Mouse (Mus musculus) embryo, embryonic 10.5 days (tissue): Measurements from ENCODE around the gene Cdc42bpb.

Source experiments
- DNase-seq: peaks from one replicate; pipeline ENCODE4 v3.0.0-alpha.2; 2015; ENCODE audit warnings: low spot score

Gene Cdc42bpb

DNA sequence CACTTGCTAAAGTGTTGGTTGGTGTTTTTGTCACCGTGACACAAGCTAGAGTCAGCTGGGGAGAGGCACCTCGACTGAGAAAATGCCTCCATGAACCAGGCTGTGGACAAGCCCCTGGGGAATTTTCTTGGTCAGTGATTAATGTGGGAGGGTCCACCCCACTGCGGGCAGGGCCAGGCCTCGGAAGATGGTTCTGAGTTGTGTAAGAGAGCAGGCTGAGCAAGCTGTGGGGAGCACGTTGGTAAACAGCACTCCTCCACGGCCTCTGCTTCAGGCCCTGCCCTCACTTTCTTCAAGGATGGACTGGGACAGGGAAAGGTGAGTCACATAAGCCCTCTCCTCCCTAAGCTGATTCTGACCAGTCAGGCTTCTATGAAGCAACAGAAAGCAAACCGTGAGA is 36.8 kb downstream of the Cdc42bpb start:
- DNase-seq, result no peak

DNA sequence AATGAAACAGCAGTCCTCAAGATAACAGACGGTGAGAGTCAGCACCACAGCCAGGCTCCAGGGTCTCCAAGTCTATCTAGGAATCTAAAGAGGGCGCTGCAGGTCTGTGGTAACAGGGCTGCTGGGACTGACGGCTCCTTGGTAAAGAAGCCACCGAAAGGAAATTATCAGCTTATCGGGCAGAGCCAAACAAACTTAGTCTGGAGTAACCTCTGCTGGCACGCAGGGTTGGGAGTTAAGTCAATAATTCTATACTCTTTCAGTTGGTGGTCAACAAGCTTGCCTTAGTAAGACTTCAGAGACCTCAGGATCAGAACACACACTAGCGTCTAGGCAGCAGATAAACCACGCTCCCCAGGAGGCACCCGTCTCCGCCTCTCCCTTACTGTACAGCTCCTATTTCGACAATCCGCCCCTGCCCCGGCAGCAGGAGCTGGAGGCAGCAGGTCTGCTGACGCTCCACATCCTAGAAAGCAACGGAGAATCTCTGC is 39.6 kb downstream of the Cdc42bpb start:
- DNase-seq, result no peak

DNA sequence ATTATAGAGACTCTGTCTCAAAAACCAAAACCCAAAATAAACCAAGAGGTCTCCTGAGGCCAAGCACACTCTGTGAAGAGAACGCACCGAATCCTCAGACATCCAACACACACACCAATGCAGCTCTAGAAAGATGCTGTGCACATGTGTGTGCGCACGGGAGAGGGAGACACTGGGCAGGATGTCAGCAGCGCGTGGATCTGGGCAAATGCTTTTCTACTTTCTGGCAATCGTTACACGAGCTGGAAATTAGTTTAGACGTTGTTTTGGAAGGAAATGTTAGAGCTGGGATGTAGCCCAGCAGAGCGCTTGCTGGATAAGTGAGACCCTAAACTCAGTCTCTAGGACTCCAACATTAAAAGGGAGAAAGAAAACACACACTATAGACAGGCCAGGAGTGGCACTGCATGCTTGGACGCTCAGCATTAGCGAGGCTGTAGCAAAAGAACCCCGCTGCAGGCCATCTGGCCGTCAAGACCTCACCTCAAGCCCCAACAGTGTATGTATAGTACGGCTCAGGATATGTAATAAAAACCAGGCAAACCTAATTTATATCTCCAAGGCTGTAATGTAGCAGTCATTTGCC is 44.4 kb downstream of the Cdc42bpb start:
- DNase-seq, result no peak

GRCm38 (mm10) chr12:111332443-111332842 is 45.1 kb downstream of the Cdc42bpb start:
- DNase-seq, result no peak

GRCm38 (mm10) chr12:111331573-111331972 is 45.9 kb downstream of the Cdc42bpb start:
- no peak for DNase-seq

DNA sequence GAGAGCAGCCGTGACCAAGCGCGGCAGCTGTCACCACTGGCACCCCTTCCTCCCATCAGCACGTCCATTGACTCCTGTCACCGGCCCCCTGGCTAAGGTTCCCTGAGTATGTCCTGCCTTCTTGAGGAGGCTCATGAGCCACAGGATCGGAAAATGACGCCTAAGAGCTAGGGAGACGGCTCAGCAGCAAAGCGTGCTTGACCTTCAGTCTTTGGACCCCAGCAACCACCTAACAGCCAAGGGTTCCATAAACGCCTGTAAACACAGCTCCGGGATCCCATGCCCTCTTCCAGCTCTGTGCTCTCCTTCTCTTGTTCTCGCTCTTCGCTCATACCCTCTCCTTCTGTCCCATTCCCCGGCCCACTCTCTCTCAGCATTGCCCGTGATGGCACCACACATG is 48.2 kb downstream of the Cdc42bpb start:
- DNase-seq, result no peak

GRCm38 (mm10) chr12:111328360-111328759 is 49.2 kb downstream of the Cdc42bpb start:
- no peak for DNase-seq

GRCm38 (mm10) chr12:111325744-111326424 is 51.6 kb downstream of the Cdc42bpb start:
- DNase-seq, result no peak

DNA sequence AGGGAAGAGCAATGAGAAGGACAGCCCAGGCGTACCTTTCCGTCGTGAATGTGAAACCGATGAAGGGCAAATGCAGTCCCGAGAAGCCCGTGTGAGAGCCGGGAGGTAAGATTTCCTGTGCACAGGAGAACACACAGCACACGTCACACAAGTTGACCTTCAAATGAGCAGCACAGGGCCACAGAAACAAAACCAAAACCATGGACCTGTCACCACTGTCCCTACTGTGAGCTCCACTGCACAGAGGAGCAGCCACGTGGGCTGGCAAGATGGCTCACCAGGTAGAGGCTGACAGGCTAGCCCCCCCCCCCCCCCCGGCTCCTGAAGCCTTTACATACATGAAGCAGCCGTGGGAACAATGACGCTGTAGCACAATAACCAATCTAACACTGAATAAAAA is 52.6 kb downstream of the Cdc42bpb start:
- no peak for DNase-seq

- no peak for DNase-seq
Observed at GRCm38 (mm10) chr12:111324536-111324935, 53.0 kb downstream of the Cdc42bpb start.

GRCm38 (mm10) chr12:111323423-111323822 is 54.1 kb downstream of the Cdc42bpb start:
- no peak for DNase-seq

- DNase-seq, result no peak
Observed at GRCm38 (mm10) chr12:111321832-111322231, 55.7 kb downstream of the Cdc42bpb start.

GRCm38 (mm10) chr12:111320549-111320948 is 57.0 kb downstream of the Cdc42bpb start:
- no peak for DNase-seq

GRCm38 (mm10) chr12:111317694-111318093 is 59.8 kb downstream of the Cdc42bpb start:
- no peak for DNase-seq

DNA sequence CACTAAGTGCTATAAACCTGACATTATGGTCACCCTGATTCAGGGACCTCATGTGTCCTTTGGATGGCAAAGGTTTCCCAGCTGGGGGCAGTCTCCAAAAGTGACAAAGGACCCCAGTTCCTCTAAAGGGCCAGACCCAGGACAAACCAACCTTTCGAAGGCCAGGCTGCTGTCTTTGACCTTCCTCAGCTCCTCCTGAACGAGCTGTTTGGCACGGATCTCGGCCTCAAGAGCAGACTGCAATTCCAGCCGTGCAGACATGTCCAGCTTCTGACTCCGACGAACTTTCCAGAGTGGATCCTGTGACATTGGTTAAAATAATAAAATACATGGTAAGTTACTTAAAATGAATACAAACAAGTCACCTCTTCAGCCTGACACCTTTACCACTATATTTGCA is 63.2 kb downstream of the Cdc42bpb start:
- no peak for DNase-seq

DNA sequence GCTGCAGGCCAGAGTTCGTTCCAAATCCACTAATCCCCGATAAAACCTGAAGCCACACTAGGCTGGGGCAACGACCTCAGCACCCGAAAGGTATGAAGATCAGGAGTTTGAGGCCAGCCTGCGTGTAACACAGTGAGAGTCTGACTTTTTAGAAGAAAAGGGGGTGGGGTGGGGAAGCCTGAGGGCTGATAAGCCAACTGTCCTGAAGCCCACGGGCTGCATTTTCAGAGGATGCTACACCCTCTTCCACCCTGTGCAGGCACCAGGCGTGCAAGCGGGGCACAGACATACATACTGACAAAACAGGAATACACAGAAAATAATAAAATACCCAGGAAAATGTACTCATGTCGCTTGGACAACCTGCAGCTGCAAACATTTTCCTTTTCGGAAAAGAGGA is 65.7 kb downstream of the Cdc42bpb start:
- no peak for DNase-seq

DNA sequence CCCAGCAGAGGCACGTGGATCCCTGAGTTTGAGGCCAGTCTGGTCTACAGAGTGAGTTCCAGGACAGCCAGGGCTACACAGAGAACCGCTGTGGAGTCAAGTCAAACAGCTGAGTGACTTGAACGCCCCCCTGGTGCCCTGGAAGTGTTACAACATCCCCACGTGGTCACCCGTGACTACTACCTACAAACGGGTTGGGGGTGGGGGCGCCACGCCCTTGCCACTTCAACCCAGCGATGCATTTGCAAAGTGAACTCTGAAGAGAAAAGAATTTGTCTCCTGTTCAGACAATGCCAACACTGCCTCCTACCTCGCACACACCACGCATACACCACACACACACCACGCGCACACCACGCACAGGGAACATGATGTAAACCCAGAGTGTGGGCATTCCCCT is 67.6 kb downstream of the Cdc42bpb start:
- no peak for DNase-seq

- no peak for DNase-seq
Observed at GRCm38 (mm10) chr12:111309256-111309655, 68.3 kb downstream of the Cdc42bpb start.

GRCm38 (mm10) chr12:111306821-111307220 is 70.7 kb downstream of the Cdc42bpb start:
- DNase-seq, result no peak

GRCm38 (mm10) chr12:111303702-111304337 is 73.7 kb downstream of the Cdc42bpb start:
- DNase-seq, result no peak

DNA sequence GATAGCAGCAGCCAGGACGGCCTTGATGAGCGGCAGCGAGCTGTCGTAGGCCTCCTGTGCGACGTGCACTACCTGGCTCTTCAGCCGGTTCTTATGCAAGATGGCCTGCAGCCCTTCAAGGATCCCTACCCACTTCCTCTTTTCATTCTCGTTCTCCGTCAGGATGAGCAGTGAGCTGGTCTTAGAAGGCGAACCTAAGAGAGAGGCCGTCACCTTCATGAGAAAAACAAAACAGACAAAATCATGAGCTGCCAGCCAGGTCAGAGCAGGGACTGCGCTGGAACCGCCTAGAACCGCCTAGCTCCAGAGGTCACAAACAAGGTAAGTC is 75.5 kb downstream of the Cdc42bpb start:
- no peak for DNase-seq

DNA sequence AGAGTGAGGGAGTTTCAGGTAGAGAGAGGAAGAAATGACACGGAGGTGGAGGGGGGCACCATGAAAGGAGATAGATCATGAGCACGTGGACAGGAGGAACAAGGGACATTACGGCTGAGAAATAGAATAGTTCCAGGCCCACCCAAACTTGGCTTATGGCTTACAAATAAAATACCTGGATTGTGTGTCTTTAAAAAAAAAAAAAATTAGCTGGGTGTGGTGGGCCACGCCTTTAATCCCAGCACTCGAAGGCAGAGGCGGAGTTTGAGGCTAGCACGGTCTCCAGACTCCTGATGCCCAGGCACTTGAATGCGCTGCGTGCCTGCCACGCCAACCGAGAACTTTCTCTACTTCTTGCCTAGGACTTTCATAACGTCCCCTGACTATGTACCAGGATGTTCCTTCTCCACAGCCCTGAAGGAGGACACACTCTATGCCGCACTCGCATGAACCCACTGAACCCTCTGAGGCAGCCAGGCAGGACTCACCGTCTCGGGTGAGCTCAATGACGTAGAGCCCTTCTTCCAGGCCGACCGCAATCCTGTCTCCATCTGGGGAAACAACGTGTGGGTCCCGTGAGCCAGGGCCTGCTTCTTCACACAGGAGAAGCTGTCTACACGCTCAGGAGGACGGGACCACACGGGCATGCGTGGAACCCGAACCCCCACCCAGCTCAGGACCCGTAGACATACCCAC is 76.0 kb downstream of the Cdc42bpb start:
- DNase-seq, result no peak

DNA sequence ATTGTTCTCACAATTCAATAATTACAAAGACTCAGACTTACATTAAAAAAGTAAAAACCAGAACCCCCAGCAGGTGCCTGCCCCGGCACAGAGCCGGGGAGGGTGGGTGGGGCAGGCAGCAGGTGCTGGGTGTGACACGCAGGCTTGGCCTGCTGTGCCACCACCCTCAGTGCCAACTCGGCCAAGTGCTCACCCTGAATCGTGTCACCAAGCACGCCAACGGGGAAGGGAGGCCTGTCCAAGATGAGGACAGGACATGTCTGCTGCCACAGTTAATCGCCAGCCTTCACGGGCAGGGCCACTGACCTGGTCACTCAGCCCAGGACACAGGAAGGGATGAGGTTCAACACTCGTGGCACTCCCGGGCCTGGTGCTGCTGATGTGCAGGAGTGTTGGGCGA is 84.5 kb downstream of the Cdc42bpb start:
- DNase-seq, result no peak
